Mouse (Mus musculus) testis, adult 2 months (tissue): ENCODE measurements around the gene Atic.

Source experiments
- CTCF ChIP-seq: fragments of 200-500 bp; IDR thresholded peaks from 2 replicates; pipeline ENCODE4 v1.5.1; 2012; ENCODE audit warnings: low read depth, mild to moderate bottlenecking, inconsistent platforms, low read length, moderate library complexity; ENCODE audit not compliant: control insufficient read depth, insufficient read depth, insufficient replicate concordance
- POLR2A ChIP-seq: fragments of 200-500 bp; IDR thresholded peaks from 2 replicates; pipeline ENCODE4 v1.6.1; 2012; ENCODE audit warnings: low read depth, mild to moderate bottlenecking, inconsistent platforms, low read length, moderate library complexity; ENCODE audit not compliant: control insufficient read depth

DNA sequence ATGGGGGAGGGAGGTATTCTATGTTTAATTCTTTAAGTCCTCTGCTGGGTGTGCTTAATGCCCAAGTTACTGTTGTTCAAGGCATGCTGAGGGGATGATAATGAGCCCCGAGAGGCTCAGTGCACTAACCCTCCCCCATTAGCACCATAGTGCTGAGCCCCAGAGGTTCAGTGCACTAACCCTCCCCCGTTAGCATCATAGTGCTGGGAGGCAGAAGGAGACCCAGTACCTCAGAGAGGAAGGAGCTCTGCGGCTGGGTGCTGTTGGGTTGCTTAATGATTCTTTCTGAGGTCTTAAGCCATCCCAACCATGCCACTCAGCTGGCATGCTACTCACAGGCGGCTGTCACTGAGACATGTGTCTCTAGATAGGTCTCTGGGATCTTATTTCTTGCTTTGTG, 13.2 kb downstream of the Atic start:
- TF ChIP-seq POLR2A (no peak), CTCF (no peak)
